Mouse (Mus musculus) cerebellum, adult (tissue): Measurements from ENCODE around the gene Vav3.

ENCODE experiments used
- ATAC-seq: cut with Nextera tagmentation; 2 replicates; pipeline ENCODE4 v1.9.2; 2017; ENCODE audit warnings: mild to moderate bottlenecking, moderate library complexity, mixed read lengths; ENCODE audit not compliant: insufficient number of reproducible peaks, low FRiP score, low TSS enrichment

Vav3 gene

DNA sequence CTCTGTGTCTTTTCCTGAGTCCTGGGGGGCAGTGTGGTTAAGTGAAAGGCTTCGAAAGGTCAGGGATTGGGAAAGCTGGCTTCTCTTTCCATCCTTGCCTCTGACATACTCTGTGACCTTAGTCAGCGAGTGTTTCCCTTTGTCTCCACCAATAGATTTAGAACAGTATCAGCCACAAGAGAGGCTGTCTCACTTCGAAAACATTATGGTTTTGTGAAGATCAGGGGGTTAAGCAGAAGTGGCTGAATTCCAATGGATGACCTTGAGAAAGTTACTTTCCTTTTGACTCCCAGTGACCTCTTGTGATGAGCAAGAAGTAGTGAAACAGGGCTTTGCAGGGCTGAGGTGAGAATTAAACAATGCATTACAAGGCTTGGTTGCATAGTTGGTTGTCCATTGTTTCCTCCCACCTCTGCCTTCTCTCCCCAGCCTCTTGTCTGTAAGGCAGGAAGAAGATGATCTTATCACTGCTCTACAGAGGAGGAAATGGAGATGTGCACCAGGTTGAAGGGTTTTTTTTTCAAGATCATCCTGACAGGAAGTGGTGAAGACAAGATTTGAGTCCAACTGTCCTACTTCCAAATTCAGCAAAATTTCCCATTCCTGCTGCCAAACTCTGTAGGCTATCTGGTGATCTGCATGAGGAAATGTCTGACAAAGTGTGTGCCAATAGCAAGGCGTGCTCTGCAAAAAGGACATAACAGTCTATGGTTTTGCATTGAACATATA is 11.7 kb downstream of the Vav3 start:
- ATAC-seq: no peak

DNA sequence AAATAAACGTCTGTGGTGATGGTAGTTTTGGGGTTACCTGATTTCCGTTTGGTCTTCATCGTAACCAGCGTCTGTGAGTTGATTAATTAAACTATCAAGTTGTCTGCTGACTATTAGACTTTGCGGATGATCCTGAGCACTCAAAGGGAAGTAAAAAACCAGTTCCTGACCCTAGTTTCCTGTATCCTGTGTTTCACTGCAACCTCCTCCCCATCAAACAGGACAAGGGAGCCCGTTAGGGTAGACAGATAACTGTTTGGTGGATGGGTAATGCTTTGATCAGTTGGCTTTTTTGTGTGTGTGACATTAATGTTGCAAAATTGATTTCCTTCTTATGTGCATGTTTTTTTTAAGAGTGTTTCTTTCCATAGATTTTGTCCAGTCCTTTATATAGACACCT is 12.2 kb downstream of the Vav3 start:
- ATAC-seq: no peak

DNA sequence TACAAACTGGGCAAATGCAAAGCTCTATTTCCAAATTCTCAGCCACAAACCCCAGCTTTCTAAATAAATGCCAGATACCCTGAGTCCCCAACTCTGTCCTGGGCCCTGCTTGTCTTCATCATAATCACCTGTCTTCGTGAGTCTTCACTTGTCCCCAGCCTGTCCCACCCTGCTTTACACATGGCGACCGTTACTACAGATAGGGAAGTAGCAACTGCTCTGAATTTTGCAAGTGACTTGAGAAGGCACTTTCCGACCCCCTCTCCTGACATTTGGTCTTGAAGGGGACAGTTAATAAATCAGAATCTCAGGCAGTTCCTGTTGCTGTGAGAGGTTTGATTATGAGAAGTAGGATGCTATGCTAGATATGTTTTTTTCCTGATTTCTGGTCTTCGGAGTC is 13.4 kb downstream of the Vav3 start:
- no peak for ATAC-seq

DNA sequence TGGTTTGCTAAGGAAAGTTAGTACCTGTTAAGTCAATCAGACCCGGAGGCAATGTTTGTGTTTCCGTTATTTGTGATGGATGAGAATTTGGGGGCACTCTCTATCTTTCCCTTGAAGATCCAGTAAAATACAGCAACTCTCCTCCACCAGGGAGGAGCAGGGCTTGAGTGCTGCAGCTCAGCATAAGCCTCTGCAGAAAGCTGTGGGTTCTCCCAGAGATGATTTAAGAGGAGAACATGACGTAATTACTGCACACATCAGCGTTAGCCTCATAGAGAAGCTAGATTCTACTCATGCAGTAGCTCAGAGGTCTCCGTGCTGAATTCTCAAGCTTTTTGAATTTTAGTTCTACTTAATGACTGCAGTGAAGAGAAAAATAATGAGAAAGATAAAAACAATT is 14.7 kb downstream of the Vav3 start:
- no peak for ATAC-seq

DNA sequence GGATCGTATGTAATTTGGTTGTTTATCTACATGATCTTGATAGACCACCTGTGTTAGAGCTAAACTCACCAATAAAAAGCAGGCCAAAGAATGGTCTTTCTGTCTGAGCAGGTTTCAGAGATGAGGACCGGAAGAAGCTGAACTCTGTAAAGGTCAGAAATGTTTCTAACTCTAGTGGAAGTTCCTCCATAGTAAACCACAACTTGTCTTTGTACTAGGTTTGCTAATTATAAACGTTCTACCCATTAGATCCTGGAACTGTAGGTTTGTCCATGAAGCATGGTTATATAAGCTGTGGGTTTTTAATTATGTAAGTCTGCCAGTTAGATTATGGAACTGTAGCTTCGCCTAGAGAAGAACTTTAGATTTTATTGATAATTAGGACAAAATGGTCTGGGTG is 20.3 kb downstream of the Vav3 start:
- ATAC-seq: no peak

DNA sequence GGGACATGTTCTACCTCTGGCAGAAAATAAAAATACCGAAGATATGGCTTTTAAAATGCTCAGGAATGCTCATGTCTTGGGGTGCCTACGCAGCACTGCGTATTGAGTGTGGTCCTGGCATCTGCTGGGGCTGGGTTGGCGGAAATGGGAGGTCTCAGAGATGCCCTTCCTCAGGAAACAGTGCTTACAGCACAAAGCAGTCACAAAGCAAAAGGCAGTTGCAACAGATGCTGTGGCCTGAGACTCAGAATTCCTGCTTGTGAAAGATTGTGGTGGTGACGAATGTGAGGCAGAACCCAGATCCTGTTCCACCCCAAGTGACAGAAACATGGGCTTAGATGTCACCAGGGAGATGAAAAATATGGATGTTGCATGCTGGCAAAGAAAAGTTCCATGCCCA is 21.4 kb downstream of the Vav3 start:
- ATAC-seq: no peak

DNA sequence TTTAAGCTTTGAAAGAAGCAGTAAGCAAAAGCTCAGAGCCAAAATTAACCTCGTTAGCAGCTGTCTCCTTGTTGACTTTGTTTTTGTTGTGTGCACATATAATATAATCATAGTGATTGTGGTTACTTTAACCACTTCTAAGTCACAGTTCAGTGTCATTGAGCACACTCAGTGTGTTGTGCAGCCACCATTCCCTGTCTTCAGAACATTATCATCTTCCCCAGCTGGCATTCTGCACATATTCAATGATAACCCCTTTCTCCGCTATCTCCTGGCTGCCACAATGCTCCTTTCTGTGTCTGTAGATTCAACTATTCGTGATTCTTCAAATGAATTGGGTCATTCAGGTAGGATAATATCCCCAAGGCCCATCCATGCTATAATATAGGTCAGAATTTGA is 21.9 kb downstream of the Vav3 start:
- no peak for ATAC-seq

DNA sequence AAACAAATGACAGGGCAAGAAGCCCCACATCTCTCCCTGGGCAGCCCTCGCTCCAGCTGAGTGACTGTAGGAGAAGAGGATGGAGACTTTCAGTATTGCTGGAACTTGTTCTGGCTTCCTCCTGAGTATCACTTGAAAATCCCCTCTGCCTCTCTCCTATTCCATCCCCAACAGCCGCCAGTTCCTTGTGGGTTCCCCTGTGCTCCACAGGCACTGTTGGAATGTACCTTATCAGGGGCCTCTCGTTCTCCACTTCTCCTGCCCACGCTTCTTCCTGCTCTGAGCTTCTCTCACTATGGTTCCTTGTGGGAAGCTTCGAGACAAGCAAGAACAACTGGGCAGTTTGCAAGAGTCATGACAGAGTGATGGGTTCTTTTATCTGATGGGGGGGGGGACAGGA is 23.1 kb downstream of the Vav3 start:
- ATAC-seq: no peak

DNA sequence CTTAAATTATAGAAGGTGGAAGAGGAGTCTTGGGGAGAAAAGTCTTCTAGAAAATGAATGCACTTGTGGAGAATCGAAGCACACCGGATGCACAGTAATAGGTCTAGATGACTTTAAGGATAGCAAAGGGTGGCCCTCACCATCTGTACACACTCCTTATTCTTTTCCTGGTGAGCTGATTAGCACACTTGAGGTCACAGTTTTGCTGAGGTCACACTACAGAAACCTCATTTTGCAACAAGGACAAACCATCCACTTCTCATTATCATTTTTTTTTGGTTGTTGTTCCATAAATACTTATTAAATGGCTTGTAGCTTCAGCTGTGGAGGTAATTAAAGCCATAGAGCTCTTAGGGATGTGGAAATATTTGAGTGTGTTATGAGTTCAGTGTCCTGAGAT is 25.4 kb downstream of the Vav3 start:
- ATAC-seq: no peak

DNA sequence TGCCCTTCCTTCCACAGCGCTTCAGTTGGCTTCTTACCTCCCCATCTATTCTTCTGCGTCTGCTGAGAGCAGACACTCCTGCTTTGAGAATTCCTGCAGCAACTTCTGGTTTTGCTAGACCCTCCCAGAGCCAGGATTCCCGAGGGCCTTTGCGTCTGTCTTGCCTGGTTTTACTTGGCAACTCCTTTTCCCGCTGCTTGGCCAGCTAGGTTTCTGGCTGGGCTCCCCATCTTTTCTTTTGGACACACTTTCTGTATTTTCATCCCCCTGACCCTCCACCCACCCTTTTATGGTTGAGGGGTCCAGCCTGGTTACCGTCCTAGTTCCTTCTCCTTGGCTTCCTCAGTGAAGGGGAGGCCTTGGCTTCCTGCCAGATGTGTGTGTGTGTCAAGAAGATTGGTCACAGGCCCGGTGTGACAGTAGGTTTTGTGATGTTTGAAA is 26.0 kb downstream of the Vav3 start:
- no peak; the same call in 1 of the 2 replicates for ATAC-seq

DNA sequence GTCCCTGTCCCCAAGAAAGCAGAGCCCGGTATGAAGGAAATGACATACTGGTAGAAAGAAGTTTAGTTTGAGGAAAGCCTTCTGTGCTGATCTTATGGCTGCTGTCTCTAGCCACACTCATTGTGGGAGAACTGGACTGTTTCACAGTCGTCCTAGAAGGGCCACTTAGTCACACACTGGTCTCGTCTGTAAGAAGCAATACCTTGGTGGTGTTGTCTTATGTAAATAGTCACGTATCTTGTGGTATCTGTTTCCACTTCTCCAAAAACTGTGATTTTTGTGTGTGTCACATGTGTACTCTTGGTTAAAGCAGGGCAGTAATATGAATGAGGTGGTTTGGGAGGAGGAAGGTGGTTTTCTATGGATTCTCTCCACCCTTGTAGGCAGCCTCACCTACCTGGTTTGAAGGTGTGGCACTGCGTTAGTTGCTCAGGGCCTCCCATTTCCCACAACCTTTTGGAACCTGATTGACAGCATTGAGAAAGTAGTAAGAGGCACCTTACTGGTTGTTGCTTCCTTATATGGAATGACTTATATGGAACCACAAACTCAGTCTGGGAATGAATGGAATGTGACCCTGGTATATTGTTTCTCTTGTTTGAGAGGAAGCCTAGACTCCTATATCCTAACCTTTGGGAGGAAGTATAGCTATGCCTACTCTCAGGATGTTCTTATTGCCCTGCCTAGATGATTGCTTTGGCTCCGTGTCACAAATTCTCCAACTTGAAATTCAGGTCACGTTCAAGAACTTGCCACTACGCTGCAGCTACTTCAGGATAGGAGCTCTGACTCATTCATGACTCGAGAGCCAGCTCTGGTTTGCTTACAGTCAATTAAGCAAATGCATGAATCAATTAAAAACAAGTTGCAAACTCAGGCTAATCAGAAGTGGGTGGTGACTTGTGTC is 28.2 kb downstream of the Vav3 start:
- no peak for ATAC-seq

DNA sequence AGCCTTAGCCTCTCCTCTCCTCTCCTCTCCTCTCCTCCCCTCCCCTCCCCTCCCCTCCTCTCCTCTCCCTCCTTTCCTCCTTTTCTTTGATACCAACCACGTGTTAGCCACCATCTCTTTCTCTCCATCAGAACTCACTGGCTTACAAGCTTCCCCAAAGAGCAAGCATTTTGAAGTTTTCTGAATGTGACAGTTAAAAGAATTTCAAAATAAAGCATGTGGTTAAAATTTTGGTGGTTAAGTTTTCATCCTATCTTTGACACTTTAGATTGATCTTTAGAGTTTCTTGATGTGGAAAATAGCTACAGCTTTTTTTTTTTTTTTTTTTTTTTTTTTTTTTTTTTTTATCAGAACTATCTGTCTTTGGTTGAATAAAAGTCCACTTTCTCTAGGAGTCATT is 31.1 kb downstream of the Vav3 start:
- no peak for ATAC-seq

DNA sequence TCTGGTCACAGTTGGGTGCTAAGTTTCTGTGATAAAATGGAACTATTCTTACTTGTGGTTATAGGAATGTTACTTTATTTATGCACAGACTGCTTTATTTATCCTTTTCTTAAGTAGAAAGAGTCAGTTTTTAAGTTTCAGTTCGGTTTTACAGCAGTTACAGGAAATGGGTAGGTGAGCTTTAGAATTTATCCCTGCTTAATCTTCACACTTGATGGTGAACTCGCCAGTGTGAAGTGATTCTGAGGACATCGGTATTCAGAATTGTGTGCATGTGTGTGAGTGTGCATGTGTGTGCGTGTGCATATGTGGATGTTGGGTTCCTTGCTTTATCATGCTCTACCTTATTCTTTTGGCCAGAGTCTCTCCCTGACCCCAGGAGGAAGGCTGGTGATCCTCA is 32.2 kb downstream of the Vav3 start:
- ATAC-seq: no peak

DNA sequence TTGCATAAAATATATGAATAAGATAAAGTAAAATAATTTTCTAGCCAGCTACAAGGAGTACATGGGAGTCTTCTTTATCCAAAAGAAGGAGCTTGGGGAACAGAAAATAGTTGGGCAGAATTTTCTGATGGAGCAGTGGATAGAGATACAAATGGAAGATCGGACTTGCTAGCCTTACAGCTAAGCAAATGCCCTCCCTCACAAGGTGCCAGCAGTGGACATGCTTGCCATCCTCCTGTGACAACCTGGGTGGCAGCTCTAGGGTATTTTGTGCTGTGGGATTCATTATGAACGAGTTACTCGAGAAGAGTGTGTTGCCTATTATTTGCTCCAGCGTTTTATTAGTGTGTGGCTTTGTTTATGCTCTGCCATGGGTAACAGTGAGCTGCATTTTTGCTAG is 37.8 kb downstream of the Vav3 start:
- no peak for ATAC-seq

DNA sequence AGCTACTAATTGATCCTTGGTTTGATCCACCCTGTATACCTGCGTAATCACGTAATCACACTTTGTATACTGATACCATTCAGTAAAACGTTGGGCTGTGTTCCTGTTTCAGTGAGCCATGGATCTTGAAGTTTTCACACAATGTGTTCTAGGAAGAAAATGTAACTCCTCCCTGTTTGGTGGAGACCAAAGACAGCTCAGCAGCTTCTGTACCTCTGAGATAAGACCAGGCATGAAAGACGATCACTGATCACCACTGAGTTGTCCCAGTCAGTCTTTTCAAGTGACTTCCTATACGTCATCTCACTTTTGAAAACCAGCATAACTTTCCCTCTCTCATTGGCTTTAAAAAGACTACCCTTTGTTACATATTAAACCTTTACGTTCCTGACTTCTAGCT is 38.2 kb downstream of the Vav3 start:
- no peak for ATAC-seq

DNA sequence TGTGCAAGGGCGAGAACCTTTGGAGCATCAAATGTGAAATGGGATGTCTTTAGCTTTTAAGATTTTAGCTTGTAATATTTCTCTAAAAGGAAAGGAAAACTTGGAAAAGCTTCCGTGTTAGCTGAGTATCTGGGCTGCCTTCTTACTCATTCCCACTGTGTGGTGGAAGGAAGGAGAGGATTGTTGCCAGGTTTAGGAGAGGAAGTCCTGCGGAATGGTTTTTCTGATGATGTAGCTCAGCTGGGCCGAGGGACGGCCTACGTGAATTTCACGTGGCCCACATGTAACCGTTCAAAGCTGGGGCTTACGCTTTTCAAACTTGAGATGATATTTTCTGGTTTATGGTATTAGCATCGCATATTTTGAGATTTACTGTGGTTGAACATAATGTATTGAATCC is 48.3 kb downstream of the Vav3 start:
- no peak for ATAC-seq

DNA sequence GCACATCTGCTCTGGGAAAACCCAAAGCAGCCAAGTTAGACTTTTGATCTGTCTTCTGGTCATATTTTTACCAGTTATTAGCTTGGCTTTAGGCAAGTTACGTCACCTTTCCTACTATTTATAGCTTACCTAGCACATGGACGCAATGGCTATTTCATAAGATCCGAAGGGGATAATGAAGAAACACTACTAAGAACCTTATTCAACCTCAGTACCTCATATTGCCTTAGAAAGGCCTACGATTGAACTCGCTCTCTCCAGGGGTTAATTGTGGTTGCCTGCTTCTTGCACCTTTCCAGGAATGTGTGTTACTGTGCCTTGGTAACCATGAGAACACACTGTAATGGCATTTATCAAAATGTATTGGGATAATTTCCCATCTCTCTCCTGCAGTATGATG is 61.1 kb downstream of the Vav3 start:
- ATAC-seq: no peak

DNA sequence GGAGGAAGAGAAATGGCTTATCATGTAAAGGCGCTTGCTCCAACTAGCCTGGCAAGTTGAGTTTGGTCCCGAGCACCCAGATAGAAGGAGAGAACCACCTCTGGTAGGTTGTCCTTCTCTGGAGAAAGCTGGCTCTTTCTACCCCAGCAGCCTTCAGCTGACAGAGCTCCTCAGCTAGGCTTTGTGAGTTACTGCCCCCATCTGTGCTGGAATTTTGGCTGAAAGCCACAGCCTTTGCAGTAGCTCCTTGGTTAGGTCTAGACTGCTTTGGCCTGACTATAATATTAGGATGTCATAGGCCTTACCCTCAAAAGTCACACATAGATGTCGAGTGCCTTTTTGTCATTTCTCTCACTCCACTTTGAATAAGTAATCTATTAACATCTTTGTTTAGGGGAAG is 70.8 kb downstream of the Vav3 start:
- ATAC-seq: no peak

DNA sequence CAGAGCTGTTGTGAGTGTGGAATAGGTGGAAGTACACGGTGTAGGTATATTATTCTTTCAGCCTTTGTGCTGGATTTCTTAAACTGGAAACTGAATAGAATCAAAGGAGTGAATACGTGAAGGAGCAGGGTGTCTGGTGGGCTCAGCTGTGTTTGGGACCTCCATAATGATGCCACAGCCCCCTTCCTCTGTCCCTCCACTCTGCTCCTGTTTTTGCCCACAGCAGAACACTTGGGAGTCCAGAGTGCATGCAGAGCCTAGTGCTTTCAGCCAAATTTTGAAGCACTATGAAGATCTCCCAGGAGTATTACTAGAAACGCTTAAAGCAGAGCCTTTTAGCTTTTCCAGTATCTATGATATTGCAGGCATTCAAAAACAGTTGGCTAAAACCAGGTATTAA is 80.0 kb downstream of the Vav3 start:
- ATAC-seq: no peak

DNA sequence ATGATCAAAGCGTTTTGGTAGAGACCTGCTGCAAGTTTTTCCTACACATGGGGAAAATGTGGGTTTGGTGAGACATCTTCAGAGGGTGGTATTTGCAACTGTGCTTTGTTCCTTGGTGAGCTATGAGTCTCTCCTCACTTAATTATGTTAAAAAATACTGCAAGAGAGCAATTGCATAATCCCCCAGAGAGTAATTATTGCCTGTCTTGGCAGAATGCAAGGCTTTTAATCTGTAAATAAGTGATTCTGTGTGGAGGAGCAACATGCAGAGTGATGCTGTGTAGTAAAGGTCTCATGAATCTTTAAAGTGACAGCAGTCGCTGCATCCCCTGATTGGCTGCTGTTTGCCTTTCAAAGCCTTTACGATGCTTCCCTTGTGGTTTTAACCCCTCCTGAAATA is 80.6 kb downstream of the Vav3 start:
- no peak for ATAC-seq

DNA sequence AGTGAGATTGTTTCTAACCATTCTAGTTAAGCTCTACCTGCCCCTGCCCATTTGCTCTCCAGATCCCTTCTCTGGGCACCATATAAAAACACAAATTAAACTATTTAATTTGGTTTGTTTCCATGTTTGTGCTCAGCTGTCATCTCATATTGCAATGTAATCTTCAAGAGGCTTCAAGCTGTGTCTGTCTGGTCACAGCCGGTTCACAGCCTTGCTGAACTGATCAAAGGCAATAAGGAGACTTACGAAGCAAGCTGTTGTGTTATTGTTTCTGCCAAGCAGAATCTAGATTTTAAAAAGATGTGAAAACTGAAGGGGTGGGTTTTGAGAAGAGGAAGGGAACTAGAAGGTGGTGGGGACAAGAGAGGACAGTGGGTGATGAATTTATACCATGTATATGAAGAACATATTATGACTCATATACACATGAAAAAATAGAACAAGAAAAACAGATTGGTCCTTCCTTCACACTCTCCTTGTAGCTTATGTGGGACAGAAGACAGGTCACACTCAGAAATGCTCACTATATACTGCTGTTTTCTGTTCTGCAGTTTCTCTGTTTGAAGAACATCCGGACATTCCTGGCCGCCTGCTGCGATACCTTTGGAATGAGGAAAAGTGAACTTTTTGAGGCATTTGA is 83.1 kb downstream of the Vav3 start:
- no peak for ATAC-seq
